Mouse (Mus musculus) embryonic fibroblast, embryonic 13.5 days (primary cell): ENCODE measurements around the gene Srsf6.

Experiments
- CTCF ChIP-seq: IDR thresholded peaks from 2 replicates; pipeline ENCODE4 v1.5.1; 2011; ENCODE audit warnings: mild to moderate bottlenecking, control low read depth, low read length, moderate library complexity, borderline replicate concordance; ENCODE audit not compliant: insufficient read depth
- POLR2A ChIP-seq: IDR thresholded peaks from 2 replicates; pipeline ENCODE4 v1.6.1; 2011; ENCODE audit warnings: low read depth, mild to moderate bottlenecking, control low read depth, low read length, moderate library complexity

- TF ChIP-seq POLR2A (no peak), CTCF (no peak)
These were observed 41.6 kb upstream of the Srsf6 start for GRCm38 (mm10) chr2:162889731-162890130.
